Mouse (Mus musculus) heart, embryonic 11.5 days (tissue): ENCODE data around the gene Zbtb8b. TPM values are rescaled to one million over a fixed set of nuclear protein-coding genes. Genes with fewer than 3 reads are reported as not detected.
"Not testable (repeated sequence)": the region's sequence is repeated elsewhere in the genome, so short reads cannot be mapped to it uniquely, and the experiment has no call there.

Source experiments
- ATAC-seq: fragments of 200-750 bp; cut with Nextera tagmentation; replicated peaks from 2 replicates; pipeline ENCODE4 v1.8.0; 2017; ENCODE audit warnings: moderate library complexity; ENCODE audit not compliant: insufficient number of reproducible peaks, low FRiP score, low TSS enrichment
- H3K27ac ChIP-seq: fragments of 300-500 bp; sonication (generic); 2 replicates; pipeline ENCODE4 v1.5.1; 2014; ENCODE audit warnings: mild to moderate bottlenecking, low read depth, low read length
- H3K27me3 ChIP-seq: fragments of 300-500 bp; sonication (generic); 2 replicates; pipeline ENCODE4 v1.6.1; 2014; ENCODE audit warnings: mild to moderate bottlenecking, low read length, mixed read lengths; ENCODE audit not compliant: control insufficient read depth, insufficient read depth
- H3K36me3 ChIP-seq: fragments of 300-500 bp; sonication (generic); 2 replicates; pipeline ENCODE4 v1.6.1; 2014; ENCODE audit warnings: mild to moderate bottlenecking, low read length, moderate library complexity, mixed read lengths; ENCODE audit not compliant: control insufficient read depth, insufficient read depth
- H3K4me1 ChIP-seq: fragments of 300-500 bp; sonication (generic); 2 replicates; pipeline ENCODE4 v1.6.1; 2014; ENCODE audit warnings: low read length; ENCODE audit not compliant: control insufficient read depth, insufficient read depth
- H3K4me2 ChIP-seq: fragments of 300-500 bp; sonication (generic); 2 replicates; pipeline ENCODE4 v1.6.1; 2014; ENCODE audit warnings: mild to moderate bottlenecking, moderate library complexity
- H3K4me3 ChIP-seq: fragments of 300-500 bp; sonication (generic); 2 replicates; pipeline ENCODE4 v1.5.1; 2014; ENCODE audit warnings: low read depth, low read length
- H3K9ac ChIP-seq: fragments of 300-500 bp; sonication (generic); 2 replicates; pipeline ENCODE4 v1.6.1; 2014; ENCODE audit warnings: mild to moderate bottlenecking, low read depth, low read length, moderate library complexity
- H3K9me3 ChIP-seq: fragments of 300-500 bp; sonication (generic); replicated peaks from 2 replicates; pipeline ENCODE4 v1.6.1; 2016; ENCODE audit warnings: low read length; ENCODE audit not compliant: control insufficient read depth
- WGBS: fragments of 180-500 bp; shearing (Covaris S2); extraction: QIAGEN DNeasy Blood & Tissue Kit; methylation state at CpG from one replicate; pipeline ENCODE4 v1.1.7; 2014; ENCODE audit not compliant: insufficient replicate concordance; 5-methylcytosine and 5-hydroxymethylcytosine counted together
- polyA plus RNA-seq: library from polyadenylated mRNA; unstranded; fragments of >200 nt; fragmentation: Nextera tagmentation; extraction: Ambion mirVana; gene quantifications from 2 replicates; pipeline ENCODE4 v1.2.1, GENCODE M21; 2014

Gene Zbtb8b
- polyA plus RNA-seq, 1 experiment from 2014 or later: 5.5 TPM

DNA sequence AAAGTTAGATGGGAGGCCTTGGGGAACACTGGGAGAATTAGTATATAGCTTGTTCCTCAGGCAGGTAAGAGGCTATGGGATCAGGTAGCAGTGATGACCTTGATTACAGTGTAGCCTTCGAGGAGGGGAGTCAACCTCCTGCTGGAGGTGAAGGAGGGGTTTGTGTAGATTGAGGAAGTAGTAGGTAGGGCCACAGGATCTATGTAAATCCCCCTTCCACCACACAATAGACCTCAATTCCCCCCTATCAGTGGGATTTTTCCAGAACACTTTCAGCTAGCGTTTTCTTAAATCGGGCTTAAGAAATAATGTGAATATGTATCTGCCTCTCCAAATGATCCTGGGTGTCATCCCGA is 20.2 kb upstream of the Zbtb8b start:
- Histone ChIP-seq H3K4me2 (peak overlapping the region; percentile 84), H3K4me1 (peaks cover 6% of the 10 kb centered on the region; the same call in 1 of the 2 replicates), H3K4me3 (peak overlapping the region; percentile 85), H3K27ac (peak overlapping the region; percentile 77), H3K27me3 (no peaks in the 10 kb centered on the region), H3K9me3 (no peaks in the 10 kb centered on the region), H3K9ac (peak overlapping the region; percentile 81), H3K36me3 (peaks cover 7% of the 10 kb centered on the region)
- 0% methylated on average over 4 of the region's 4 CpGs for WGBS
- no peak for ATAC-seq

DNA sequence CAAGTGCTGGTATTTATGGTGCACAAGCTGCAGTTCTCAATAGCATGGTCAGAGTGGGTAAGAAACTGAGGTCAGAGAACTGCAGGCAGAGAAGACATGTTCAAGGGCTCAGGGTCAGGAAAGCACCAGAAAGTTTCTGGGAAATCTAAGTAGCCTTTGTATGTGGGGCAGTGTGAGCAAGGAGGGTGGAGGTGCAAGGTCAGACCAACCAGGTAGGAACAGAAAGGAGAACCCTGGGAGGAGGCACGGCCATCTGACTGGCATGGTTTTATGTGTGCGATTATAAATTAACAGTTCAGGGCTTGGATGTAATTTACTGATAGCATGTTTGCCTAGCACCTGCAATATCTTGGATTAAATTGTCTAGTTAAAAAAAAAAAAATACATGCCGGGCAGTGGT is 19.1 kb upstream of the Zbtb8b start:
- Histone ChIP-seq H3K4me2 (no peak overlapping the region), H3K27me3 (no peaks in the 10 kb centered on the region), H3K9me3 (no peaks in the 10 kb centered on the region), H3K4me3 (no peak overlapping the region), H3K4me1 (peaks cover 6% of the 10 kb centered on the region; the same call in 1 of the 2 replicates), H3K27ac (no peak overlapping the region), H3K36me3 (no peaks in the 10 kb centered on the region), H3K9ac (no peak overlapping the region)
- WGBS: 88% methylated on average over 3 of the region's 3 CpGs
- no peak for ATAC-seq

DNA sequence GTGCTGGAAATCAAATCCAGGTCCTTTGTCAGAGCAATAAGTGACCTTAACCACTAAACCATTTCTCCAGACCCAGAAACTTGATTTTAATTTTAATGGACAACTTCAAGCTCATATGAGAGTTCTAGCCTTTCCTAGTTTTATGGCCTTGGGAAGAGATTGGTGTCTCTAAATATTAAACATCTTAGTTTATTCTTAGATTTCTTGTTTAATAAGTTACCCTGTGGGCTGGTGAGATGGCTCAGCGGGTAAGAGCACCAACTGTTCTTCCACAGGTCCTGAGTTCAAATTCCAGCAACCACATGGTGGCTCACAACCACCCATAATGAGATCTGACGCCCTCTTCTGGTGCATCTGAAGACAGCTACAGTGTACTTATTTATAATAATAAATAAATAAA is 16.7 kb upstream of the Zbtb8b start:
- H3K4me3 ChIP-seq, H3K9me3 ChIP-seq, H3K9ac ChIP-seq, H3K4me1 ChIP-seq, H3K4me2 ChIP-seq, H3K27ac ChIP-seq, H3K36me3 ChIP-seq, ATAC-seq, H3K27me3 ChIP-seq: not testable (repeated sequence)
- WGBS: 59% methylated on average over 2 of the region's 2 CpGs

DNA sequence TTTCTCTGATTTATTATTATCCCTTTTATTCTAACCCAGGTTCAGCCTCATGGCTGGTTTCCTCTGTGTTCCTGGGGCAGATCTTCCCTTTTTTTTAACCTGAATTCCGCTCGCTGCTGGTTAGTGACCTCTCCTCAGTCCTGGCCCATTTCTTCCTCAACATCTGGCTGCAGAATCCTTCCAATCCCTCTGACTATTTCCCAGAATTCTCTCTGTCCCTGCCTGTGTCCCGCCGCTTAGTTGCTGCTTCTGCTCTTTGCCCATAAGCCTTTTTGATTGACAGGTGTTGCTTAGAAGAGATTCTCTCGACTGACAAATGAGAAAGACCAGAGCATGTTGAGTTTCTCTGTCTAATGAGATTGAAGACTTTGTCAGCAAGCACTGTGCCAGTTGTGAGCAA is 15.5 kb upstream of the Zbtb8b start:
- Histone ChIP-seq H3K4me2 (no peak overlapping the region), H3K27me3 (no peaks in the 10 kb centered on the region), H3K9me3 (no peaks in the 10 kb centered on the region), H3K4me1 (no peaks in the 10 kb centered on the region), H3K27ac (no peak overlapping the region), H3K36me3 (no peaks in the 10 kb centered on the region), H3K9ac (no peak overlapping the region), H3K4me3 (no peak overlapping the region)
- no peak for ATAC-seq
- 49% methylated on average over 5 of the region's 5 CpGs for WGBS

DNA sequence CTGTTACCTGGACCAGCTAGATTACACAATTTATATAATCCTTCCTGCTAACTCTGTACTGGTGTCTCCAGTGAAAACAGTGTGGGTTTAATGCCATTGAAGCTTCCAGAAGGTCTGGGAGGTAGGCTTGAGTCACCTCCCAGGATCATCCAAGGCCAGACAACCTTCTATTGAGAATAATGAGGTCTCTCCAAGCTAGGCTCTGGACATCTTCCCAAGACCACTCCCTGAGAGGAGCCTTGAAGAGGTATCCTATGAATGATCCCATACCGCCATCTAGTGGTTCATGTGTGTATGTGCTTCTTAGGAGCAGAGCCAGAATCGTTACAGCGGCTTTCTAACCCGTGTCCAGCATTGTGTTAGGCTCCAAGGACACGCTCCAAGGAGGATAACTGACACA is 14.6 kb upstream of the Zbtb8b start:
- 3% methylated on average over 5 of the region's 5 CpGs for WGBS
- H3K27ac ChIP-seq: no peak overlapping the region
- H3K4me2 ChIP-seq: no peak overlapping the region
- no peaks in the 10 kb centered on the region for H3K27me3 ChIP-seq
- no peak overlapping the region for H3K9ac ChIP-seq
- H3K4me1 ChIP-seq: no peaks in the 10 kb centered on the region
- H3K36me3 ChIP-seq: no peaks in the 10 kb centered on the region
- peak; percentile 14; the same call in 1 of the 2 replicates for ATAC-seq
- no peak overlapping the region for H3K4me3 ChIP-seq
- no peaks in the 10 kb centered on the region for H3K9me3 ChIP-seq

DNA sequence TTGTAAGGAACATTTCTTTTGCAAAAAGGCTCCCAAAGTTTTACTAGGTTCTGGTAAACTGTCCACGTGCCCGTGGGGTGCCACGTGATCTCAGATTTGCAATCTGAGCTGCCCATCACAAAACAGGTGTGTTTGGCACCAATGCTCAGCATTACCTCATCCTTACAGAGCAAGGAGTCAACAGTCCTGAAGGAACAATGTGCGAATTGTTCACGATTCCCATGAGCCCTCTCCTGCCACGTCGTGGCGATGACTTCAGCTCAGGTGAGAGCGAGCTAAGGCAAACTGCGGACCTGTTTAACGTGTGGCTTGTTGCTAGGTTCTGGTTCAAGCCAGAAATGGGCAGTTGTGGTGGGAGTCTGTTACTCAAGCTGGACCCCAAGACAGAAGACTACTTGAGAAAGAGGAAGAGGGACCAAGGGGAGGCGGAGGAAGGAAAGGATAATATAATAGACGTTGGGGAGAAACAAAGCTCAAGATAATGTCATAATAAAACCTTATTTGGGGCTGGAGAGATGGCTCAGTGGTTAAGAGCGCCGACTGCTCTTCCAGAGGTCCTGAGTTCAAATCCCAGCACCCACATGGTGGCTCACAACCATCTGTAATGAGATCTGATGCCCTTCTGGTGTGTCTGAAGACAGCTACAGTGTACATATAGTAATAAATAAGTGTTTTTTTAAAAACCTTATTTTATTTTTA is 11.0 kb upstream of the Zbtb8b start:
- ATAC-seq: no peak
- no peaks in the 10 kb centered on the region for H3K9me3 ChIP-seq
- H3K36me3 ChIP-seq: no peaks in the 10 kb centered on the region
- H3K27me3 ChIP-seq: no peaks in the 10 kb centered on the region
- H3K4me2 ChIP-seq: no peak overlapping the region
- no peak overlapping the region for H3K9ac ChIP-seq
- no peak overlapping the region for H3K27ac ChIP-seq
- no peak overlapping the region for H3K4me3 ChIP-seq
- 82% methylated on average over 15 of the region's 15 CpGs for WGBS
- H3K4me1 ChIP-seq: 0 out of 2 replicates have a peak, but pooled peaks cover 3% of the 10 kb centered on the region

DNA sequence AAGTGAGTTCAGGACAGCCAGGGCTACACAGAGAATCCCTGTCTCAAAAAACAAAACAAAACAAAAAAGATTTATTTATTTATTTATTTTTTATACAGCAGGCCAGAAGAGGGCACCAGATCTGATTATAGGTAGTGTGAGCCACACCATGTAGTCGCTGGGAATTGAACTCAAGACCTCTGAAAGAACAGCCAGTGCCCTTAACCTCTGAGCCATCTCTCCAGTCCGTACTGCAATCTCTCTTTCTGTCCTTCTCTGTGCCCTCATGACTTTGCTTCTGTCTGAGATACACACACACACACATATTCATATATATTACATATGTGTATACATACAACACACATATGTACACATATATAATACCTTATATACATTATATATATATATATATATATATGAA is 10.2 kb upstream of the Zbtb8b start:
- Histone ChIP-seq H3K4me1 (0 out of 2 replicates have a peak, but pooled peaks cover 3% of the 10 kb centered on the region), H3K9me3 (no peaks in the 10 kb centered on the region), H3K27ac (no peak overlapping the region), H3K4me2 (no peak overlapping the region), H3K9ac (no peak overlapping the region), H3K4me3 (no peak overlapping the region), H3K27me3 (no peaks in the 10 kb centered on the region), H3K36me3 (no peaks in the 10 kb centered on the region)
- WGBS: 62% methylated on average over 2 of the region's 2 CpGs
- ATAC-seq: no peak

DNA sequence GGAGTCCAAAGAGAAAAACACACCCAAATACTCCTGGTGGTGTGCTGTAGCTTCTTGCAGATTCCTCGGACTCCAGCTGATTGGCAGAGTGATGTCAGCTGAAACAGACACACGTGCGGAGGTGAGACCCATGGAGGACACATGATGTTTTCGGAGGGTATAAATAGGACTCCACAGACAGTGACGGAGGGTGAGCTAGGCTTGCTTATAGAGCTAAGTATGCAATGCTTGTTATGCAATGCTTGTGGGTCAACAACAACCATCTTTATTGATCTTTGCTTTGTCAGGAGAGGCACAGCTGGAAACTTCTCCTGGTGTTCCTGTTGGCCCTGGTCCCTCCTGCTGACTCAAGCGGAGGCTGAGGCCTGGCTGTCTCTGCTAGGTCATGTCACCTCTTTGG is 8.1 kb upstream of the Zbtb8b start:
- Histone ChIP-seq H3K9ac (no peak overlapping the region), H3K36me3 (no peaks in the 10 kb centered on the region), H3K27me3 (no peaks in the 10 kb centered on the region), H3K4me3 (no peak overlapping the region), H3K4me1 (peaks cover 7% of the 10 kb centered on the region; the same call in 1 of the 2 replicates), H3K9me3 (no peaks in the 10 kb centered on the region), H3K4me2 (no peak overlapping the region), H3K27ac (no peak overlapping the region)
- no peak for ATAC-seq
- 76% methylated on average over 6 of the region's 6 CpGs for WGBS
